Mouse (Mus musculus) lung, postnatal 4 days (tissue): ENCODE measurements at regions not wholly inside any gene's neighbourhood (a gene's known extent, or its start where the extent isn't known, plus 50 kb on each side); places are given as distances from the start of the nearest gene placed in this dataset.

Source experiments
- DNase-seq, 2 experiments: peaks; one replicate each; pipeline ENCODE4 v3.0.0; 2021

- DNase-seq: peak; percentile 30 to 33
Observed at GRCm38 (mm10) chr13:31168854-31169253, 194.8 kb downstream of the Gm5447 start.

- DNase-seq: no peak
Observed at GRCm38 (mm10) chr13:31171751-31172150, 197.7 kb downstream of the Gm5447 start.

GRCm38 (mm10) chr13:31172580-31172979, 198.6 kb downstream of the Gm5447 start:
- no peak for DNase-seq

GRCm38 (mm10) chr13:31177999-31178783, 204.2 kb downstream of the Gm5447 start:
- DNase-seq: no peak

- no peak for DNase-seq
Observed at GRCm38 (mm10) chr13:31178964-31179363, 205.0 kb downstream of the Gm5447 start.

- peak; percentile 37 to 39 for DNase-seq
Observed at GRCm38 (mm10) chr13:31179407-31180001, 205.5 kb downstream of the Gm5447 start.

GRCm38 (mm10) chr13:31181530-31181929, 207.5 kb downstream of the Gm5447 start:
- DNase-seq: no peak

GRCm38 (mm10) chr13:31184845-31185834, 211.1 kb downstream of the Gm5447 start:
- peak; percentile 37 to 73 for DNase-seq

GRCm38 (mm10) chr13:31186805-31187589, 213.0 kb downstream of the Gm5447 start:
- DNase-seq: no peak

GRCm38 (mm10) chr13:31189116-31189515, 215.1 kb downstream of the Gm5447 start:
- no peak for DNase-seq

GRCm38 (mm10) chr13:31190036-31190435, 216.0 kb downstream of the Gm5447 start:
- DNase-seq: no peak

GRCm38 (mm10) chr13:31191344-31192139, 217.5 kb downstream of the Gm5447 start:
- no peak for DNase-seq

- no peak for DNase-seq
Observed at GRCm38 (mm10) chr13:31194971-31195370, 221.0 kb downstream of the Gm5447 start.

GRCm38 (mm10) chr13:31196546-31196945, 222.5 kb downstream of the Gm5447 start:
- DNase-seq: no peak

GRCm38 (mm10) chr13:31197593-31197992, 223.6 kb downstream of the Gm5447 start:
- DNase-seq: no peak

- DNase-seq: no peak
Observed at GRCm38 (mm10) chr13:31199384-31199783, 225.4 kb downstream of the Gm5447 start.

GRCm38 (mm10) chr13:31204068-31204467, 230.1 kb downstream of the Gm5447 start:
- DNase-seq: peak; percentile 24 to 69

- DNase-seq: no peak
Observed at GRCm38 (mm10) chr13:31206381-31206780, 232.4 kb downstream of the Gm5447 start.

- DNase-seq: peak; percentile 73 to 82
Observed at GRCm38 (mm10) chr13:31207709-31208108, 233.7 kb downstream of the Gm5447 start.

- no peak for DNase-seq
Observed at GRCm38 (mm10) chr13:31223016-31223415, 249.0 kb downstream of the Gm5447 start.

- no peak for DNase-seq
Observed at GRCm38 (mm10) chr13:31240546-31240945, 266.5 kb downstream of the Gm5447 start.
